Mouse (Mus musculus) embryo, embryonic 11.5 days (tissue): Measurements from ENCODE around the gene Hs2st1.

Experiments
- DNase-seq: peaks from one replicate; pipeline ENCODE4 v3.0.0-alpha.2; 2012; ENCODE audit warnings: low read depth, low spot score

The Hs2st1 gene

DNA sequence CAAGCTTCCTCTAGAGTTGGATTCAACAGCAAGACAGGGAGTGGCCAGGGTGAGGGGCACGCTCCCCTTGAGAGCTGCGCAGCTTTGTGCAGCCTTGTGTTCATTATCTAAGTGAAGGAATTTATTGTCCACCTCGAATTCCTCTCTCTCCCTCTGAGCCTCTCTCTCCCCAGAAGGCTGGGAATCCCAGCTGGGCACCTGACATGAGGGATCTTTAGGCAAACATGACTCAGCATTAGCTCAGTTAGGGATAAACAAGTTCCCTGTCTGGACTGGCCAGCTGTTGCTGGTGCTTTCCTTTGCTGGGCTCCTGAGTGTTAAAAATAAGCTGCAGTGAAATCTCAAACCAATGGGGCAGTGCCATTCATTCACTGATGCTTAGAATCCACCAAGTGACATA lies 63.8 kb downstream of the Hs2st1 start:
- peak; percentile 27 for DNase-seq

DNA sequence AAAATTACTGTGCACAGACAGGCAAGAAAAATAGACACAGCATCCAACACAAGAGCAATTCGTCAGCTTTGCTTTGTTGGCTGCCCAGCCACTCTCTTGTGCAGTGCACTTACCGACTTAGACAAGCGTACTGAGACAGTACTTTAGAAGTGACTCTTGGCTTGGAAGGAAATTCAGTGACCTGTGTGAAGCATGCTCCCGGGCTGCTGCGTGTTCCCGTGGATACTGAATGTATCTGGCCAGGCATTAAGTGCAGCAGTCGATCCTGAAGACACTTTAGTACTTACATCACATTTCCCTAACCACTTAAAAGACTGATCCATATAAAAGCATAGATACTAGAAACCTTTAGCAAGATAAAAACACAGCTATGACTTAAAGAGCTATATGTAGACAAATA lies 68.1 kb downstream of the Hs2st1 start:
- DNase-seq, result no peak

DNA sequence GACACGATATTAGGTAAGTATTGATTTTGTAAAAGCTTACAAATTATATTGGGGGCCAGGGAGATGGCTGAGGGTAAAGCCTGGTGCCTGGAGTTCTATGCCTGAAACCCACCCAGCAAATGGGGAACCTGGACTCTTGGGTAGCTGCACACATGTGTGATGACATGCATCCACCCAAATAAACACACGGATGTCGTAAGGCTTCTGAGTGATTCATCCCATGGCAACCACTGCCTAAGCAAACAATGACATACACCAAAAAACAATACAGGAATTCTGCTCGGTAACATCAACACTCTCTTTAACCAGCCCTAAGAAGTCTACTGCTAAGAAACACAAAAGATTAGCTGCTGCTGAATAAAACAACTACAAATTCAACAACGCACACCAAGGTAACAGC lies 73.2 kb downstream of the Hs2st1 start:
- no peak for DNase-seq

GRCm38 (mm10) chr3:144494838-144495237 lies 75.1 kb downstream of the Hs2st1 start:
- no peak for DNase-seq

DNA sequence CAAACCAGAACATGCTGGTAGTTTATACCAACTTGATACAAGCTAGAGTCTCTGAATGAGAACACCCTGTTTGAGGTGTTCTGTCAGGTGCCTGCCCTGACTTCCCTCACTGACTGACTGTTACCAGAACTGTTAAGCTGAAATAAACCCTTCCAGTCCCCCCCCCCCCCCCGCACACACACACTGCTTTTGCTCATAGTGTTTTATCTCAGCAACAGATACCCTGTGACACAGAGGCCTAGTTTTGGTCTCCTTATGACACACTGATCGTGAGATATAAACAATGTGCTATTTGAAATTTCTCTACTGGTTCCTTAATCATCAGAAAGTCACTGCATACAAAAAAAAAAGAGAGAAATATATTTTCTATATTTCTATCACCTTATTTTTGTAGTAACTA lies 81.2 kb downstream of the Hs2st1 start:
- no peak for DNase-seq

GRCm38 (mm10) chr3:144480595-144480994 lies 89.4 kb downstream of the Hs2st1 start:
- no peak for DNase-seq

GRCm38 (mm10) chr3:144478427-144478794 lies 91.6 kb downstream of the Hs2st1 start:
- no peak for DNase-seq

- DNase-seq, result no peak
Measured at GRCm38 (mm10) chr3:144477707-144478426, 92.1 kb downstream of the Hs2st1 start.

DNA sequence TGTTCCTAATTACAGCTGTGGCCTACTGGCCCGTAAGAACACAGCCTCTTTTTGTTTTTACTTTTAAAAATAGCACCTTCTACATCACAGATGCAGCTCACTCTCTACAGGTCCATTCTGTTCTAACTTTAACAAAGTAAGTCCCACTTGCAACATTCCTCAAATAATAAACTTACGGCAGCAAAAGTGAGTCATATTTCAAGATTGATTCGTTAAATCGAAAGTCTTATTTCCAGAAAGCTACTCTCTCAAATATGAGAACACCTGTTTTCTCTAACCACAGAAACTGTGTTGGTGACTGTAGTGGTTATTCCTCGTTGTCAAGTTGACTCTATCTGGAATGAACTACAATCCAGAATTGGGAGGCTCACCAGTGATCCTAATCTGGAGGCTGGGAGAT lies 94.1 kb downstream of the Hs2st1 start:
- DNase-seq, result no peak

GRCm38 (mm10) chr3:144474726-144475125 lies 95.3 kb downstream of the Hs2st1 start:
- no peak for DNase-seq

GRCm38 (mm10) chr3:144471954-144472353 lies 98.0 kb downstream of the Hs2st1 start:
- no peak for DNase-seq

GRCm38 (mm10) chr3:144470901-144471300 lies 99.1 kb downstream of the Hs2st1 start:
- DNase-seq, result no peak

DNA sequence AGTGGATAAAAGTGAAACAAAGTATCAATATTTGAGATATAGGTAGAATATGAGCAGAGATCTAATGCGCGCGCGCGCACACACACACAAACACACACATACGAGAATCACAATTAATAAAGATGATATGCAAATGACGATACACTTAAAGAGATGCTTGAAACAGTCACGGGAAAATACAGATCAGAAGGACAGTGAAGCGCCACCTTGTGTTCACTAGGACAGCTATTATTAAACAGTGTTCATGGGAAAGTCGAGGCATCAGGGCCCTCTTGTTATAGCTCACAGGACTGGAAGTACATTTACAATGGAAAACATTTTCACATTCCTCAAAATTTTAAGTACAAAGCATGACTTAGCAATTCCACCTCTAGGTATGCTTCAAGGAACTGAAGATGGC lies 102.5 kb downstream of the Hs2st1 start:
- DNase-seq, result no peak

- no peak for DNase-seq
Measured at GRCm38 (mm10) chr3:144466108-144466678, 103.8 kb downstream of the Hs2st1 start.

DNA sequence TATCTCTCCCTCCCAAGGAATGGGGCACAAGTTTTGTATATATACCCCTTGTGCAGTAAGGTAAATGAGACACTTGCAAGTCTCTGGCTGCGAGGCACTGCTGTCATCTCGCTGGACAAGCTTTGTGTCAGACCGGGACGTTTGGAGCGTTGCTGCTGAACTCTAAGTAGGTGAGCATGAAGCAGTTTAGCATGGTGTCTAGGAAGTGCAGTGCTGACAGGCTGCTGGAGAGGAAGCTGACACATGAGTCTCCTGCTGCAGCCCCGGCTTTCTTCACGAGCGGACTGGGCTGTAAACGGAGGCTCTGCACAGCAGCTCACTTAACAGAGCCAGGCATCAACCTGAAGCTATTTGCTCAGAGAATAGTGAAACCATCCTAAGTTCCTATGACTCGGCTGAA lies 107.3 kb downstream of the Hs2st1 start:
- no peak for DNase-seq

GRCm38 (mm10) chr3:144460183-144460788 lies 109.7 kb downstream of the Hs2st1 start:
- DNase-seq, result no peak

- no peak for DNase-seq
Measured at GRCm38 (mm10) chr3:144459285-144459697, 110.7 kb downstream of the Hs2st1 start.

- DNase-seq, result peak; percentile 55
Measured at GRCm38 (mm10) chr3:144453701-144454430, 116.1 kb downstream of the Hs2st1 start.

DNA sequence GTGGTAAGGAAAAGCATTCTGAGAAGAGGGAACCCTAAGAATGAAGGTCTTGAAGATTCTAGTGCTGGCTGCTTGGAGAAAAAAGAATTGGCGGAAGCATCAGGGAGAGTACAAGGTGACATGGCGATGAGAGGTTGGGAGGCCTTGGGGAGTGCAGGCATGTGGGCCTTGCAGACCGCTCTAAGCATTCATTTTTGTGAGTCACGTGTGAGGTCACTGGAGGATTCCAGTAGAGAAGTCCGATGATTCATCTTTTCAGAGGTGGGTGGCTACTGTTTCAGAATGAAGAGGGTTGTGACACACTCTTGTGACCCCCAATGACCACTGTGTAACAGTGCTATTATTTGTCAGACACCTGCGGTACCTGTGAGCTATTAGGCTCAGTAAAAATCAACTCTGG lies 121.0 kb downstream of the Hs2st1 start:
- DNase-seq, result no peak

DNA sequence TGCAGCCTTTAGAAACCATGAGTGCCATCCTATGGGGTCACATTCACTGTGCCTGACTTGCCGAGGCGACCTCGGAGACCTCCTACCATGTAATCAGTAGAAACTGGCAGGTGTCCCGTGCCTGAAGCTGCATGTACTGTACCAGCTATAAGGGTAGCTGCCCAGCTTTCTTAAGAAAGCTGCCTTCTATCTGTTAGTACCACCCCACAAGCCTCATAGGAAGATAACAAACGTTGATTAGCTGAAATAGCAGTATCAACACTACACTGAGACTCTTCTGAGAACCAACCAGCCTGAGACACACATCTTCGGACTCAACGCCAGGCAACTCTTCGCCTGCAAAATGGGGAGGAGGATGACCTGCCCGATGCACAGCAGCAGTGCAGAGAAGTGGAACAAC lies 122.1 kb downstream of the Hs2st1 start:
- DNase-seq, result no peak

DNA sequence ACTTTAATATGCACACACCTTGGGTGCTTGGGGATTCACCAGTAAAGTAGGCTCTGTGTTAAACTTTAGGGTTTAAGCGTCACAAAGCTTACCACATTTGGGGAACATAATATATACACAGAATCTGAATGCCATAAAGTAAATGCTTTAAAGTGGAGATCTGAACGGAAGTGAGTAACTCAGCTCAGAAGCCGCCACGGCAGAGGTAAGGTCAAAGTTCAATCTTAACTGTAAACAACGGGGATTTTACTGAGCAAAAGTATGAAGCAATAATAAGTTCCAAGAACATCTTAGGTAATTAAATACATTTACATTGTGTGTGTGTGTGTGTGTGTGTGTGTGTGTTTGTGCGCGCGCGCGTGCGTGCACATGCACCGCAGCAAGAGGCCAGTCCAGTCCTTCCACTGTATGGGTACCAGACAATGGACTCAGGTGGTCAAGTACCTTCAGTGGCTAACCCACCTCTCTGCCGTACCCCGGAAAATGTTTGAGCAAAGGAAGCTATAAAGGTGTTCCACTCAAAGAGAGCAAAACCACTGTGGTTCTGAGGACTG lies 123.8 kb downstream of the Hs2st1 start:
- no peak for DNase-seq

GRCm38 (mm10) chr3:144437871-144438398 lies 132.0 kb downstream of the Hs2st1 start:
- DNase-seq, result no peak
